ENCODE assay signal across 8 mouse cellular contexts in the genomic region with DNA sequence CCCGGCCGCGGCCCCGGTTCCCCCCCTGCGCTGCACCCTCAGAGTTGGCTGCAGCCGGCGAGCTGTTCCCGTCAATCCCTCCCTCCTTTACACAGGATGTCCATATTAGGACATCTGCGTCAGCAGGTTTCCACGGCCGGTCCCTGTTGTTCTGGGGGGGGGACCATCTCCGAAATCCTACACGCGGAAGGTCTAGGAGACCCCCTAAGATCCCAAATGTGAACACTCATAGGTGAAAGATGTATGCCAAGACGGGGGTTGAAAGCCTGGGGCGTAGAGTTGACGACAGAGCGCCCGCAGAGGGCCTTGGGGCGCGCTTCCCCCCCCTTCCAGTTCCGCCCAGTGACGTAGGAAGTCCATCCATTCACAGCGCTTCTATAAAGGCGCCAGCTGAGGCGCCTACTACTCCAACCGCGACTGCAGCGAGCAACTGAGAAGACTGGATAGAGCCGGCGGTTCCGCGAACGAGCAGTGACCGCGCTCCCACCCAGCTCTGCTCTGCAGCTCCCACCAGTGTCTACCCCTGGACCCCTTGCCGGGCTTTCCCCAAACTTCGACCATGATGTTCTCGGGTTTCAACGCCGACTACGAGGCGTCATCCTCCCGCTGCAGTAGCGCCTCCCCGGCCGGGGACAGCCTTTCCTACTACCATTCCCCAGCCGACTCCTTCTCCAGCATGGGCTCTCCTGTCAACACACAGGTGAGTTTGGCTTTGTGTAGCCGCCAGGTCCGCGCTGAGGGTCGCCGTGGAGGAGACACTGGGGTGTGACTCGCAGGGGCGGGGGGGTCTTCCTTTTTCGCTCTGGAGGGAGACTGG. TPM values are rescaled to one million over a fixed set of nuclear protein-coding genes. Genes with fewer than 3 reads are reported as not detected.
DNase-seq lines count a peak whose midpoint lies in the region; ATAC-seq and TF ChIP-seq lines count a peak whose summit lies in the region.

A gene (plus strand): TSS at position 410 of the 817 bp plus-strand sequence.

- TF ChIP-seq CTCF in MEL (IDR thresholded peaks at IDR 0.05 in 2 of 3, conservative IDR thresholded peaks at IDR 0.05 in 1 of 3; ENCODE audit: control insufficient read depth in 1 of 3, insufficient read depth in 1 of 3, low read depth in 2 of 3, low read length in 3 of 3, poor library complexity in 1 of 3, severe bottlenecking in 1 of 3) = no peak; a peak in 1 of 6 replicates
- no peak for TF ChIP-seq CTCF in cerebellum, adult 2 months (IDR thresholded peaks at IDR 0.05; ENCODE audit: borderline replicate concordance, insufficient read depth, low read depth, low read length)

- peak; percentile 85 to 97 for TF ChIP-seq POLR2A in MEL (IDR thresholded peaks at IDR 0.05; ENCODE audit: control insufficient read depth in 1 of 2, insufficient read depth in 1 of 2, low read depth in 1 of 2, low read length in 2 of 2, poor library complexity in 1 of 2)
- peak; percentile 87; the same call in 1 of the 2 replicates for TF ChIP-seq POLR2A in cerebellum, adult 2 months (IDR thresholded peaks at IDR 0.05; ENCODE audit: borderline replicate concordance, insufficient read depth, low read length)

- peak; percentile 44 to 66 for ATAC-seq in hematopoietic stem cell, adult 5-6 weeks (replicated peaks in 1 of 2; ENCODE audit: insufficient read depth in 1 of 2, low FRiP score in 2 of 2, low TSS enrichment in 1 of 2, low read depth in 1 of 2, poor library complexity in 2 of 2, severe bottlenecking in 2 of 2)
- ATAC-seq in lung, embryonic 16.5 days (ENCODE audit: low read depth) = peak; percentile 91

- H3K27ac ChIP-seq in MEL (ENCODE audit: control insufficient read depth, low read depth, low read length) = peak within 1 kb of the TSS; percentile 86
- H3K27ac ChIP-seq in cerebellum, adult 2 months (ENCODE audit: insufficient read depth, low read length) = peak within 1 kb of the TSS; percentile 95
- H3K27ac ChIP-seq in lung, embryonic 16.5 days (ENCODE audit: low read length) = peak within 1 kb of the TSS; percentile 82

- DNase-seq in MEL (ENCODE audit: low read depth, low spot score) = peak; percentile 94
- DNase-seq in cerebellum, adult 2 months = peak; percentile 92 to 93
- DNase-seq in forelimb bud, embryonic 11.5 days (ENCODE audit: low read depth, low spot score) = peak; percentile 89
- DNase-seq in layer of hippocampus, adult 9-10 months (ENCODE audit: low spot score) = peak; percentile 77
- DNase-seq in ovary, adult 18-20 months (ENCODE audit: low spot score) = peak; percentile 81
- DNase-seq in thymus, postnatal 0 days (ENCODE audit: low spot score) = peak; percentile 92

- no peaks in the 10 kb centered on the region for H3K79me2 ChIP-seq in MEL (ENCODE audit: control insufficient read depth, insufficient read depth, low read length, poor library complexity)

- peak within 1 kb of the TSS; percentile 55 to 79 for H3K4me3 ChIP-seq in MEL (ENCODE audit: control insufficient read depth in 1 of 2, insufficient read depth in 1 of 2, low read depth in 2 of 2, low read length in 2 of 2)
- H3K4me3 ChIP-seq in cerebellum, adult 2 months (replicated peaks; ENCODE audit: insufficient read depth, low read depth, low read length) = peak within 1 kb of the TSS; percentile 79
- H3K4me3 ChIP-seq in lung, embryonic 16.5 days (ENCODE audit: low read length) = peak within 1 kb of the TSS; percentile 57

- H3K27me3 ChIP-seq in MEL (ENCODE audit: control insufficient read depth in 1 of 2, insufficient read depth in 2 of 2, low read length in 2 of 2) = peaks cover 6 to 7% of the 10 kb centered on the region in 2 experiments
- H3K27me3 ChIP-seq in cerebellum, adult 2 months (ENCODE audit: control insufficient read depth, insufficient read depth, low read length) = no peaks in the 10 kb centered on the region
- peaks cover 18% of the 10 kb centered on the region for H3K27me3 ChIP-seq in lung, embryonic 16.5 days (ENCODE audit: control insufficient read depth, insufficient read depth, low read depth, low read length)

- peaks cover 0 to 17% of the 10 kb centered on the region in 2 experiments; a peak in 3 of 4 replicates for H3K4me1 ChIP-seq in MEL (ENCODE audit: control insufficient read depth in 1 of 2, insufficient read depth in 2 of 2, low read length in 2 of 2)
- H3K4me1 ChIP-seq in cerebellum, adult 2 months (ENCODE audit: control insufficient read depth, insufficient read depth, low read length) = peaks cover 7% of the 10 kb centered on the region; the same call in 1 of the 2 replicates
- H3K4me1 ChIP-seq in lung, embryonic 16.5 days (replicated peaks; ENCODE audit: control insufficient read depth, insufficient read depth, low read length) = peaks cover 27% of the 10 kb centered on the region

- peaks cover 0 to 15% of the 10 kb centered on the region in 2 experiments; a peak in 2 of 4 replicates for H3K36me3 ChIP-seq in MEL (ENCODE audit: control insufficient read depth in 1 of 2, insufficient read depth in 2 of 2, low read length in 2 of 2)
- no peaks in the 10 kb centered on the region for H3K36me3 ChIP-seq in lung, embryonic 16.5 days (ENCODE audit: control insufficient read depth, insufficient read depth, low read length)

- peak within 1 kb of the TSS; percentile 86 for H3K9ac ChIP-seq in MEL (ENCODE audit: control insufficient read depth, low read depth, low read length, poor library complexity, severe bottlenecking)
- H3K9ac ChIP-seq in lung, embryonic 16.5 days (ENCODE audit: low read length) = peak within 1 kb of the TSS; percentile 71

- H3K9me3 ChIP-seq in MEL (replicated peaks; ENCODE audit: insufficient read depth, low read length) = no peaks in the 10 kb centered on the region
- H3K9me3 ChIP-seq in lung, embryonic 16.5 days (ENCODE audit: control insufficient read depth, low read length) = no peaks in the 10 kb centered on the region

- TF ChIP-seq RAD21 in MEL (IDR thresholded peaks at IDR 0.05; ENCODE audit: low read depth, low read length) = no peak

- peak within 1 kb of the TSS; percentile 89 for H3K4me2 ChIP-seq in lung, embryonic 16.5 days (ENCODE audit: low read depth, low read length)

- TF ChIP-seq EP300 in MEL (IDR thresholded peaks at IDR 0.05; ENCODE audit: low read depth in 1 of 2, low read length in 2 of 2) = peak in 1 of 2 experiments; percentile 15; a peak in 1 of 4 replicates

- under 1% methylated on average over 56 of the region's 56 CpGs for WGBS in cerebellum, adult 2 months
- under 1% methylated on average over 55 of the region's 56 CpGs for WGBS in lung, embryonic 16.5 days

TF ChIP-seq in MEL, 35 proteins besides CTCF, POLR2A, EP300 and RAD21:
- TF ChIP-seq RCOR1 (IDR thresholded peaks at IDR 0.05; ENCODE audit: low read depth, low read length) = peak; percentile 33; the same call in 1 of the 2 replicates
- TF ChIP-seq ELF1 (IDR thresholded peaks at IDR 0.05; ENCODE audit: low read depth, low read length) = 0 out of 2 replicates have a peak, but pooled peaks have one; percentile 22
- peak; percentile 2; the same call in 1 of the 2 replicates for TF ChIP-seq ZNF384 (IDR thresholded peaks at IDR 0.05; ENCODE audit: low read depth, low read length)
- peak; percentile 91 for TF ChIP-seq NELFE (IDR thresholded peaks at IDR 0.05; ENCODE audit: low read depth, low read length)
- TF ChIP-seq ETS1 (IDR thresholded peaks at IDR 0.05; ENCODE audit: low read depth, low read length) = peak; percentile 80
- TF ChIP-seq POLR2AphosphoS5 (IDR thresholded peaks at IDR 0.05; ENCODE audit: borderline replicate concordance, low read depth, low read length) = no peak
- TF ChIP-seq POLR2AphosphoS2 (IDR thresholded peaks at IDR 0.05; ENCODE audit: low read length) = no peak
- TF ChIP-seq E2F4 (IDR thresholded peaks at IDR 0.05; ENCODE audit: borderline replicate concordance, low read depth, low read length) = peak; percentile 36; the same call in 1 of the 2 replicates
- TF ChIP-seq CHD2 (IDR thresholded peaks at IDR 0.05; ENCODE audit: low read length) = no peak
- TF ChIP-seq TCF12 (IDR thresholded peaks at IDR 0.05; ENCODE audit: low read depth, low read length) = no peak; the same call in 1 of the 2 replicates
- TF ChIP-seq TBP (IDR thresholded peaks at IDR 0.05; ENCODE audit: low read depth, low read length) = peak; percentile 96
- no peak for TF ChIP-seq ZKSCAN1 (IDR thresholded peaks at IDR 0.05; ENCODE audit: low read depth, low read length)
- peak; percentile 82 for TF ChIP-seq ZMIZ1 (IDR thresholded peaks at IDR 0.05; ENCODE audit: low read depth, low read length)
- peak; percentile 39; the same call in 1 of the 2 replicates for TF ChIP-seq BHLHE40 (IDR thresholded peaks at IDR 0.05; ENCODE audit: borderline replicate concordance, low read depth, low read length)
- TF ChIP-seq CHD1 (IDR thresholded peaks at IDR 0.05; ENCODE audit: low read depth, low read length) = peak; percentile 99
- TF ChIP-seq SIN3A (IDR thresholded peaks at IDR 0.05; ENCODE audit: low read length) = peak; percentile 93
- peak; percentile 72 for TF ChIP-seq HCFC1 (IDR thresholded peaks at IDR 0.05; ENCODE audit: low read depth, low read length)
- peak; percentile 84 for TF ChIP-seq MAZ (IDR thresholded peaks at IDR 0.05; ENCODE audit: low read depth, low read length)
- peak; percentile 77 for TF ChIP-seq MXI1 (IDR thresholded peaks at IDR 0.05; ENCODE audit: low read depth, low read length)
TF ChIP-seq in MEL: peak in this region for 14.

RNA-seq across cellular contexts. Expression of the gene that starts here (rescaled TPM):
- total RNA-seq in MEL (2012; rRNA removed) = 0.56 and 1.4 TPM in 2 replicates
- under 1 TPM in 1 of 2 experiments, not detected in 1; 0.81 TPM for polyA plus RNA-seq in MEL (2012; ENCODE audit: insufficient read depth in 1 of 2, insufficient read length in 2 of 2, low read depth in 1 of 2, low replicate concordance in 2 of 2, missing spikeins in 1 of 2)
- 16.6 and 22.4 TPM in 2 replicates for polyA plus RNA-seq in cerebellum, adult 2 months (2012; rRNA removed)
- total RNA-seq in hematopoietic stem cell, adult 5-6 weeks (2017) = 1,145 and 1,310 TPM in 2 replicates
- 6.8 and 7.9 TPM in 2 replicates for polyA plus RNA-seq in lung, embryonic 16.5 days (2015; fragmentation: Nextera tagmentation; extraction: Ambion mirVana)
- 3.9 and 4.9 TPM in 2 replicates for polyA plus RNA-seq in thymus, postnatal 0 days (2015; fragmentation: Nextera tagmentation; extraction: Ambion mirVana)

Comparison
In these comparisons a context has a peak if more than half of its experiments do, and no peak if none do; other contexts are left out.
1. Peak in every context shown above with its lines: DNase-seq, ATAC-seq, H3K4me3 ChIP-seq and H3K27ac ChIP-seq.
2. RNA of the gene that starts here (total RNA-seq): 1,145 to 1,310 TPM in hematopoietic stem cell, adult 5-6 weeks; 0.56 to 1.4 TPM in MEL; every median in the first group is over 100 times any median in the second.